Mouse (Mus musculus) forebrain, embryonic 15.5 days (tissue): Measurements from ENCODE around the gene Lekr1. TPM values are rescaled to one million over a fixed set of nuclear protein-coding genes. Genes with fewer than 3 reads are reported as not detected.

Source experiments
- ATAC-seq: fragments of 200-750 bp; cut with Nextera tagmentation; replicated peaks from 2 replicates; pipeline ENCODE4 v1.8.0; 2017; ENCODE audit warnings: mild to moderate bottlenecking, moderate TSS enrichment, moderate library complexity
- H3K27ac ChIP-seq: fragments of 300-500 bp; sonication (generic); replicated peaks from 2 replicates; pipeline ENCODE4 v1.5.1; 2015; ENCODE audit warnings: mild to moderate bottlenecking, inconsistent platforms
- H3K27me3 ChIP-seq: fragments of 300-500 bp; sonication (generic); 2 replicates; pipeline ENCODE4 v1.6.1; 2015; ENCODE audit warnings: inconsistent platforms
- H3K36me3 ChIP-seq: fragments of 300-500 bp; sonication (generic); 2 replicates; pipeline ENCODE4 v1.6.1; 2015; ENCODE audit warnings: mild to moderate bottlenecking, inconsistent platforms
- H3K4me1 ChIP-seq: fragments of 300-500 bp; sonication (generic); 2 replicates; pipeline ENCODE4 v1.6.1; 2015; ENCODE audit warnings: inconsistent platforms
- H3K4me2 ChIP-seq: fragments of 300-500 bp; sonication (generic); replicated peaks from 2 replicates; pipeline ENCODE4 v1.6.1; 2015; ENCODE audit warnings: mild to moderate bottlenecking, inconsistent platforms
- H3K4me3 ChIP-seq: fragments of 300-500 bp; sonication (generic); 2 replicates; pipeline ENCODE4 v1.5.1; 2015; ENCODE audit warnings: mild to moderate bottlenecking, inconsistent platforms
- H3K9ac ChIP-seq: fragments of 300-500 bp; sonication (generic); replicated peaks from 2 replicates; pipeline ENCODE4 v1.6.1; 2015; ENCODE audit warnings: mild to moderate bottlenecking, inconsistent platforms
- H3K9me3 ChIP-seq: fragments of 300-500 bp; sonication (generic); 2 replicates; pipeline ENCODE4 v1.6.1; 2016; ENCODE audit warnings: inconsistent platforms
- WGBS: fragments of 180-500 bp; shearing (Covaris S2); methylation state at CpG from one replicate; pipeline ENCODE4 v1.1.7; 2015; ENCODE audit warnings: mixed read lengths; 5-methylcytosine and 5-hydroxymethylcytosine counted together
- polyA plus RNA-seq: library from polyadenylated mRNA; unstranded; fragments of >200 nt; fragmentation: Nextera tagmentation; extraction: Ambion mirVana; gene quantifications from 2 replicates; pipeline ENCODE4 v1.2.1, GENCODE M21; 2015

Gene Lekr1
- polyA plus RNA-seq, 1 experiment from 2014 or later = 6.8 TPM

DNA sequence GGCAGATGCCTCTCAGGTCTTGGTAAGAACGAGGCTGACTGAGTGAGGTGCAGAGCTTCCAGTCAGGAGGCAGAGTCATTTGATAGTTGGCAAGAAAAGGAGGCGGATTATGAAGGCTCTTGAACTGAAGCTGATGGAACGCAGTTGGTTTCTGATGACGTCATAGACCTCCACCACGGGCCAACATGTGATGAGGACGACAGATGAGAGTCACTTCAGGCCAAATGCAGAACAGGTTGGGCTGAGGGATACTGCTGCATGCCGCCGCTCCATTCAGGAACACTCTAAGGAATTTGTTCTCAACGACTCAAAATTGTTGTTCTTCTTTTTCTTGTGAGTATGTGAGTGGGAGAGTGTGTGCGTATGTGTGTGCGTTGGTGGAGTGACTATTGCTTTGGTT, 27.1 kb upstream of the Lekr1 start:
- no peak for ATAC-seq
- Histone ChIP-seq H3K36me3 (no peaks in the 10 kb centered on the region), H3K4me3 (no peak overlapping the region), H3K27me3 (no peaks in the 10 kb centered on the region), H3K9ac (no peak overlapping the region), H3K4me2 (no peak overlapping the region), H3K9me3 (no peaks in the 10 kb centered on the region), H3K27ac (no peak overlapping the region), H3K4me1 (no peaks in the 10 kb centered on the region)
- 89% methylated on average over 11 of the region's 11 CpGs for WGBS

GRCm38 (mm10) chr3:65639454-65640014, 26.5 kb upstream of the Lekr1 start:
- H3K9ac ChIP-seq = no peak overlapping the region
- no peaks in the 10 kb centered on the region for H3K9me3 ChIP-seq
- H3K4me1 ChIP-seq = no peaks in the 10 kb centered on the region
- ATAC-seq = no peak
- H3K36me3 ChIP-seq = no peaks in the 10 kb centered on the region
- no peak overlapping the region for H3K4me2 ChIP-seq
- no peaks in the 10 kb centered on the region for H3K27me3 ChIP-seq
- no peak overlapping the region for H3K4me3 ChIP-seq
- no peak overlapping the region for H3K27ac ChIP-seq
- 92% methylated on average over 5 of the region's 5 CpGs for WGBS

DNA sequence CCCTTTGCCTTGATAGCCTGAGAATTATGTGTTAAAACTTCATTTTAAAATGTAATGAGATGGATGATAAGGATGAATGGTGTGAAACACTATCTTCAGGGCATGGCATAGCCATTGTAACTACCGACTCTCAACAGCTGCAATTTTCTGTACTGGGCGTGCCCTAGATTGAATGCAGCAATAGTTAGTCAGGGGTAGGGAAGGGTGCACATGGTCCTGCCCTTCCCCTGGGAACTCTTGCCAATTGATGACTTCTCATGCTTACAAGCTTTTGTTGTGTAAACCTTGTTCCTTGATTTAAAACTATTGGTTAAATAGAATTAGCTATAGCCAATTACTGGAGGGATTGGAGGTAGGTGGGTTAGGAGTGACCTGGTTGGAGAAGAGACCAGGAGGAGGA, 23.1 kb upstream of the Lekr1 start:
- H3K4me1 ChIP-seq = no peaks in the 10 kb centered on the region
- H3K4me3 ChIP-seq = no peak overlapping the region
- ATAC-seq = no peak
- no peak overlapping the region for H3K9ac ChIP-seq
- no peak overlapping the region for H3K27ac ChIP-seq
- no peaks in the 10 kb centered on the region for H3K27me3 ChIP-seq
- 84% methylated on average over 2 of the region's 2 CpGs for WGBS
- no peaks in the 10 kb centered on the region for H3K36me3 ChIP-seq
- no peak overlapping the region for H3K4me2 ChIP-seq
- no peaks in the 10 kb centered on the region for H3K9me3 ChIP-seq

DNA sequence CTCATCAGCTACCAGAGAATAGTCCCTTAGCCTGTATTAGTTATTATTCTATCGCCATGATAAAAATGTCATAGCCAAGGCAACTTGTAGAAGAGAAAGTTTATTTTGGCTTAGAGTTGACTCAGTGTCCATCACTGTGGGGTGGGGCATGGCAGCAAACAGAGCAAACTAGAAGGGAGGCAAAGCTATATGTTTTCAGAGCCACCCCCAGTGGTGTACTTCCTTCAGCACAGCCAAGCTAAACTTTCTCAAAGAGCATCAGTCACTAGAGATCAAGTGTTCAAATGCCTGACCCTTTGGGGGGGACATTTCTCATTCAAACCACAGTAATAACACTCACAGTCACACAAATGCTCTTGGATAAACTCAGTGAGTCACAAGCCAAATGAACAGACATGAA, 22.4 kb upstream of the Lekr1 start:
- WGBS = 100% methylated on average over 1 of the region's 1 CpGs
- no peak overlapping the region for H3K9ac ChIP-seq
- no peak overlapping the region for H3K4me2 ChIP-seq
- no peaks in the 10 kb centered on the region for H3K9me3 ChIP-seq
- ATAC-seq = no peak
- no peak overlapping the region for H3K27ac ChIP-seq
- H3K36me3 ChIP-seq = no peaks in the 10 kb centered on the region
- H3K27me3 ChIP-seq = no peaks in the 10 kb centered on the region
- no peaks in the 10 kb centered on the region for H3K4me1 ChIP-seq
- H3K4me3 ChIP-seq = no peak overlapping the region

- H3K9ac ChIP-seq = no peak overlapping the region
- H3K36me3 ChIP-seq = no peaks in the 10 kb centered on the region
- H3K27me3 ChIP-seq = no peaks in the 10 kb centered on the region
- no peaks in the 10 kb centered on the region for H3K9me3 ChIP-seq
- WGBS = 77% methylated on average over 8 of the region's 8 CpGs
- no peak overlapping the region for H3K4me2 ChIP-seq
- H3K4me1 ChIP-seq = no peaks in the 10 kb centered on the region
- no peak overlapping the region for H3K4me3 ChIP-seq
- H3K27ac ChIP-seq = no peak overlapping the region
- no peak for ATAC-seq
These were observed 18.4 kb upstream of the Lekr1 start for GRCm38 (mm10) chr3:65647592-65647991.

DNA sequence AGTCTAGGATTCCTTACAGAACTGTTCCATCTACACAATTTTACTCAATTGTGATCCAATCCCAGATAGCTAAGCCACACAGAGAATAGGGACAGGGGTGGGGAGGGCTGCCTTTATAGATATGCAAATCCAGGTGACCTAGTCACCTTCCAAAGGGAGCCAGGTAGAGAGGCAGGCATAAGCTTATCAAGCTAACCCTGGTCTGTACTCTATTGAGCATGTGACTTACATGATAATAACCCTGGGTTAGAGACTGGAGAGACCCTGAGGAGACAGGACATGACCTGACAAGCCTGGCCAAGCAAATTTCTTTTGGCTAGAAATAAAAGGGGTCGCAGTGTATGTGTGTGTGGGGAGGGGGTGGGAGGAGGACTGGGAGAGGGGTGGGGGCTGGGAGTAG, 17.1 kb upstream of the Lekr1 start:
- WGBS = 21% methylated on average over 1 of the region's 1 CpGs
- Histone ChIP-seq H3K4me3 (no peak overlapping the region), H3K27me3 (no peaks in the 10 kb centered on the region), H3K27ac (no peak overlapping the region), H3K4me1 (no peaks in the 10 kb centered on the region), H3K9me3 (no peaks in the 10 kb centered on the region), H3K4me2 (no peak overlapping the region), H3K36me3 (no peaks in the 10 kb centered on the region), H3K9ac (no peak overlapping the region)
- ATAC-seq = 0 out of 2 replicates have a peak, but pooled peaks have one; percentile 35

GRCm38 (mm10) chr3:65650156-65650815, 15.7 kb upstream of the Lekr1 start:
- no peak overlapping the region for H3K9ac ChIP-seq
- WGBS = 52% methylated on average over 7 of the region's 7 CpGs
- H3K9me3 ChIP-seq = no peaks in the 10 kb centered on the region

GRCm38 (mm10) chr3:65654541-65655206, 11.4 kb upstream of the Lekr1 start:
- Histone ChIP-seq H3K27me3 (no peaks in the 10 kb centered on the region), H3K36me3 (no peaks in the 10 kb centered on the region), H3K4me1 (peaks cover 26% of the 10 kb centered on the region), H3K4me3 (no peak overlapping the region), H3K9me3 (no peaks in the 10 kb centered on the region), H3K4me2 (no peak overlapping the region), H3K9ac (no peak overlapping the region), H3K27ac (no peak overlapping the region)
- WGBS = 86% methylated on average over 10 of the region's 10 CpGs
- no peak for ATAC-seq

More at GRCm38 (mm10) chr3:65650156-65650815, 15.7 kb upstream of the Lekr1 start:
- H3K36me3 ChIP-seq = no peaks in the 10 kb centered on the region
- no peaks in the 10 kb centered on the region for H3K4me1 ChIP-seq
- H3K4me3 ChIP-seq = no peak overlapping the region
- H3K27me3 ChIP-seq = no peaks in the 10 kb centered on the region
- no peak overlapping the region for H3K4me2 ChIP-seq
- no peak for ATAC-seq
- H3K27ac ChIP-seq = no peak overlapping the region

DNA sequence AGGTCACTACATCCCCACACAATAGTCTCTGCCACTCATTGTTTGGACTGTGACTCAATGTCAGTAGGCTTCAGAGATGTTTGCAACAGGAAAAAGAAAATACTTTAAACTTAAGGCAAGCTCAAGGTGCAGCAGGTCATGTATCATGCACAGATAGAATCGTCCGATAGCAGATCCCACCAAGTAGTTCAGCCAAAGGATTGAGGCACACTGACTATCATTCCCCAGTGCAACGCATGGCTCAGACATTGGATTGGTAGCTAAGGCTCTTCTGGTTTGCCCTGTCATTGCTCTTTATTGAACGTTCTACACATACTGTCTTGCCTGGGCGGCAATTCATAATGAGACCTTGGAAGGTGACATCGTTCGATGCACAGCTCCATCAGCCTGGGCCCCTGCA, 9.6 kb upstream of the Lekr1 start:
- Histone ChIP-seq H3K36me3 (no peaks in the 10 kb centered on the region), H3K27ac (no peak overlapping the region), H3K4me3 (no peak overlapping the region), H3K4me1 (peaks cover 27% of the 10 kb centered on the region), H3K4me2 (no peak overlapping the region), H3K9me3 (no peaks in the 10 kb centered on the region), H3K9ac (no peak overlapping the region), H3K27me3 (no peaks in the 10 kb centered on the region)
- WGBS = 53% methylated on average over 7 of the region's 7 CpGs
- ATAC-seq = no peak

DNA sequence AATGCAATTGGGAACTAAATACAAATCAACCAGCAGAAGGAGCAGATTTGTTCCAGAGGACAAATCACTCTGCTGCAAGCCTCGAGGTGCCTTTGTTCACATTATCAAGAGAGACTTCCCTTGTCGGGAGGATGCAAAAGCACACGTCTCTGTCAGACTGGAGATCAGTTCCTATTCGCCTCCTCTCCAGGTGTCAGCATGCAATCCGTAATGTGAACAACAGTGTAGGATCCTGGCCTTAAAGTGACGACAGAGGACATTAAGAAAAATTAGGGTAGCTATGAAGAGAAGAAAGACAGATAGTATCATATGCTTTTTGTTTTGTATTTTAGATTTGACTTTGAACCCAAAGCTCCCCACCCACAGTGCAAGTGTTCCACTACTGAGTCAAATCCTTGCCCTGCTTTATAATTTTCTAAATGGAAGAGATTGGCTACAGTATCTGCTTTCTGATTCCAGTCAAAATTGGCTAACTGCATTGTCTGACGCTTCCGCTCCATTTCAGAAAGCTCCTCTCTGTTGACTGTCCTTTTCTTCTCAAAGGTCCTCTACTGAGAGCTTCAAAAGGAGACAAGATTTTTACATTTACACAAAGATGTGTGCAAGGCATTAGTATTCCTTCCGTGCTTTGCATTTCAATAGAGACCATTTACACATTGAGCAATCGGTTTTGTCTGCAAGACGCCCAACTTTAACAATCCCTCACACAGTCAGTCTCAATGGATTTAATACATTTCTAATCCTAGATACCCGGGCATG, 8.9 kb upstream of the Lekr1 start:
- no peak overlapping the region for H3K4me2 ChIP-seq
- no peak overlapping the region for H3K9ac ChIP-seq
- no peaks in the 10 kb centered on the region for H3K9me3 ChIP-seq
- no peak for ATAC-seq
- WGBS = 6% methylated on average over 12 of the region's 12 CpGs
- H3K4me3 ChIP-seq = no peak overlapping the region
- no peaks in the 10 kb centered on the region for H3K27me3 ChIP-seq
- peaks cover 27% of the 10 kb centered on the region for H3K4me1 ChIP-seq
- no peaks in the 10 kb centered on the region for H3K36me3 ChIP-seq
- H3K27ac ChIP-seq = no peak overlapping the region

GRCm38 (mm10) chr3:65658081-65658612, 7.9 kb upstream of the Lekr1 start:
- H3K4me3 ChIP-seq = peak overlapping the region; percentile 62
- no peaks in the 10 kb centered on the region for H3K36me3 ChIP-seq
- peak overlapping the region; percentile 78 for H3K9ac ChIP-seq
- H3K9me3 ChIP-seq = no peaks in the 10 kb centered on the region
- peak overlapping the region; percentile 79 for H3K27ac ChIP-seq
- no peaks in the 10 kb centered on the region for H3K27me3 ChIP-seq
- 2% methylated on average over 18 of the region's 18 CpGs for WGBS
- peaks cover 27% of the 10 kb centered on the region for H3K4me1 ChIP-seq
- peak overlapping the region; percentile 98 for H3K4me2 ChIP-seq
- ATAC-seq = peak; percentile 64
